Mouse (Mus musculus): ENCODE measurements around the gene Gng12. TPM values are rescaled to one million over a fixed set of nuclear protein-coding genes. Genes with fewer than 3 reads are reported as not detected.

Gene Gng12
- polyA plus RNA-seq, 1 experiment: 24.9 TPM

DNA sequence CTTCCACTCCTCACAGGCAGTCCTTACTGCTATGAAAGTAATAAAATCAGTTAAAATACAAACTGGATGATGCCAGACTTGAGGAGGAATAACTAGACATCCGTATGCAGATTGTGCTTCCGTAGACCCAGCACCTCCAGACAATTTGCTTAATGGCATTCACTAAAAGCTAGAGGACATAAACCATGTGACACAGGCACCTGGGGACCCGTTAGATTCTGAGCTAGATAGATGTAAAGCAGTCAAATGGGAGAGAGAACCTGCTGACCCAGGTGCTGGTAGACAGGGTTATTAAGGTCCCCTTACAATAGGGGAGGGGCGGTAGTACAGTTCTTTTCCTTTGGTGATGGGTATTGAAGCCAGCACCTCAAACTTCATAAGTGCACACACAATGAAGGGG, 127.5 kb downstream of the Gng12 start:
- TF ChIP-seq CTCF (IDR thresholded peaks at IDR 0.05; ENCODE audit: control insufficient read depth, insufficient read depth, insufficient read length) (no peak), MAX (IDR thresholded peaks at IDR 0.05) (no peak), MYOD1 (IDR thresholded peaks at IDR 0.05; ENCODE audit: control insufficient read depth, insufficient read length, low read depth) (no peak), USF1 (IDR thresholded peaks at IDR 0.05; ENCODE audit: low read depth) (no peak), CEBPB (IDR thresholded peaks at IDR 0.05; ENCODE audit: low read depth) (no peak), MYOG (IDR thresholded peaks at IDR 0.05; ENCODE audit: control insufficient read depth, extremely low read depth, insufficient read length) (no peak)
- no peak overlapping the region for H3K4me3 ChIP-seq (ENCODE audit: insufficient read depth, poor library complexity, severe bottlenecking)
- H3ac ChIP-seq (ENCODE audit: control insufficient read depth, insufficient read length, low read depth): no peak overlapping the region
- H3K36me3 ChIP-seq (ENCODE audit: control insufficient read depth, insufficient read depth): no peaks in the 10 kb centered on the region
- H3K27me3 ChIP-seq (ENCODE audit: control insufficient read depth, insufficient read depth, insufficient read length): no peaks in the 10 kb centered on the region
- no peaks in the 10 kb centered on the region for H3K79me2 ChIP-seq (ENCODE audit: control insufficient read depth, insufficient read depth)
- H3K79me3 ChIP-seq (ENCODE audit: low read depth): no peaks in the 10 kb centered on the region

DNA sequence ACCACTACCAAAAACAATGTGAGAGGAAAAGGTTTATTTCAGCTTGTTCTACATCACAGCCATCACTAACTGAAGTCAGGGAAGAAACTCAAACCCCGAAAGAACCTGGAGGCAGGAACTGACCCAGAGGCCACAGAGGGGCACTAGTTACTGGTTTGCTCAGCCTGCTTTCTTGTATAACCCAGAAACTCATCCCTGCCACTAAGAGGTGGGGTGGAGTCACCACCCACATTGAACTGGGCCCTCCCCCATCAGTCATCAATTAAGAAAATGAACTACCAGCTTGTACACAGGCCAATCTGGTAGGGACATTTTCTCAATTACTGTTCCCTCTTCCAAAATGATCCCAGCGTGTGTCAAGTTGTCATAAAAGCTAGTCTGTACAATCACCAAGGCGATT, 130.5 kb downstream of the Gng12 start:
- H3ac ChIP-seq (ENCODE audit: control insufficient read depth, insufficient read length, low read depth): no peak overlapping the region
- H3K79me3 ChIP-seq (ENCODE audit: low read depth): no peaks in the 10 kb centered on the region
- TF ChIP-seq USF1 (IDR thresholded peaks at IDR 0.05; ENCODE audit: low read depth) (no peak), CEBPB (IDR thresholded peaks at IDR 0.05; ENCODE audit: low read depth) (no peak), CTCF (IDR thresholded peaks at IDR 0.05; ENCODE audit: control insufficient read depth, insufficient read depth, insufficient read length) (no peak), FOSL1 (IDR thresholded peaks at IDR 0.05; ENCODE audit: insufficient read depth, low read length, poor library complexity, severe bottlenecking) (no peak), MYOG (IDR thresholded peaks at IDR 0.05; ENCODE audit: control insufficient read depth, extremely low read depth, insufficient read length) (no peak), MYOD1 (IDR thresholded peaks at IDR 0.05; ENCODE audit: control insufficient read depth, insufficient read length, low read depth) (no peak), MAX (IDR thresholded peaks at IDR 0.05) (no peak)
- H3K79me2 ChIP-seq (ENCODE audit: control insufficient read depth, insufficient read depth): no peaks in the 10 kb centered on the region
- H3K27me3 ChIP-seq (ENCODE audit: control insufficient read depth, insufficient read depth, insufficient read length): no peaks in the 10 kb centered on the region
- H3K36me3 ChIP-seq (ENCODE audit: control insufficient read depth, insufficient read depth): no peaks in the 10 kb centered on the region
- H3K4me3 ChIP-seq (ENCODE audit: insufficient read depth, poor library complexity, severe bottlenecking): no peak overlapping the region

DNA sequence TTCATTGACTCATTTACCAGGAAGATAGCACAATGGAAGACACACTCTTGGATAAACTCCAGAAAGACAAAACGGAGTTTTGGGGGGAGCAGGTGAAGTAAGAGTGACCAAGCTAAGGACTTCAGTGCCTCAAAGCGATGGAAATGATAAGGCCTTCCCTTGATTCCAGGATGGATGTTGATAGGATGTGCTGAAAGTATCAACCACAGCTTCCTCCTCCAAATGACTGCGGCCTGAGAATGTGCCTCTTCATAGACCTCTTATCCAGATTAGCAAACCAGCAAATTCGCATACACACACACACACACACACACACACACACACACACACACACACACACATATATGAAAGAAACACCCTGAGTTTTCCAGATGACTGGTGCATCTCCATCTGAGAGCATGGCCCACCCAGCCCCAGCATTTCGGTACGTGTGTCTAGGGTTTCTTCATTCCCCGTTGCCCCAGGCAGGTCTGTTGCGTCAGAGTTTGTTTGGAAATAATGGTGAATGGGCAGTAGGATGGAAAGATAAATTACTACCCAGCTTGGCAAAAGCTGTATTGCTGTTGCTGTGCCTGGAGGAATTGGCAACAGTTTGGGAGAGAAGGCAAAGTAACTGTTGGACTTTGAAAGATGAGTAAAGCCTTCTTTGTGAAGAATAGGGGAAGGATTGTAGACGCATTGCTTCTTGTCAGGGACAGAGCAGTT, 131.4 kb downstream of the Gng12 start:
- Histone ChIP-seq H3K79me2 (ENCODE audit: control insufficient read depth, insufficient read depth) (no peaks in the 10 kb centered on the region), H3K27me3 (ENCODE audit: control insufficient read depth, insufficient read depth, insufficient read length) (no peaks in the 10 kb centered on the region), H3ac (ENCODE audit: control insufficient read depth, insufficient read length, low read depth) (no peak overlapping the region), H3K79me3 (ENCODE audit: low read depth) (no peaks in the 10 kb centered on the region), H3K36me3 (ENCODE audit: control insufficient read depth, insufficient read depth) (no peaks in the 10 kb centered on the region), H3K4me3 (ENCODE audit: insufficient read depth, poor library complexity, severe bottlenecking) (no peak overlapping the region)
- TF ChIP-seq CEBPB (IDR thresholded peaks at IDR 0.05; ENCODE audit: low read depth): no peak

DNA sequence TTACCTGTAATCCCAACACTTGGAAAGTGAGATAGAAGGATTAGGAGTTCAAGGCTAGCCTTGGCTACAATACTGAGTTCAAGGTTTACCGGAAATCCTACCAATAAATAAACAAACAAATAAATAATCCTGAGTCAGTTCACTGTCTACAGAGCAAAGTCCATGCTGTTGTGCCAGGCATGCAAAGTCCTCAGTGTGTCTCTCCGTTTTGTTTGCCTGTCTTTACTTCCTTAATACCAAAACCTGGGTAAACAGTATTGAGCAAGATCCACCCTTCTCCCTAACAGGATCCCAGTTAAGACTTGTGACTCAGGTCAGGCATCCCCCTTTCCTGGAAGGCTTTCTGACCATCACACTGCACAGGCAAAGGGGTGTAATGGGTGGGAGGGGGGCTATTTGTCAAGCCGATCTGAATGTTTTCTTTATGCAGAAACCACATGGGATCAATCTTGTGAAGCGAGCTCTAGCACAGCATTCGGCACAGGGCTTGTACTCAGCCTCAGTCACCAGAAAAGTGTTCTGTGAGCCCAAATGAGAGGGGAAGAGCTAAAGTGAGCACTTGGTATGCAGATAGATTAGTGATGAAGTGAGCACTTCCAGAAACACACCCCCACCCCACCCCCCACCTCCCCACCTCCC, 133.2 kb downstream of the Gng12 start:
- TF ChIP-seq USF1 (IDR thresholded peaks at IDR 0.05; ENCODE audit: low read depth) (no peak), CTCF (IDR thresholded peaks at IDR 0.05; ENCODE audit: control insufficient read depth, insufficient read depth, insufficient read length) (no peak), MYOD1 (IDR thresholded peaks at IDR 0.05; ENCODE audit: control insufficient read depth, insufficient read length, low read depth) (no peak), MYOG (IDR thresholded peaks at IDR 0.05; ENCODE audit: control insufficient read depth, extremely low read depth, insufficient read length) (no peak), CEBPB (IDR thresholded peaks at IDR 0.05; ENCODE audit: low read depth) (no peak), MAX (IDR thresholded peaks at IDR 0.05) (no peak)
- Histone ChIP-seq H3K79me3 (ENCODE audit: low read depth) (no peaks in the 10 kb centered on the region), H3K36me3 (ENCODE audit: control insufficient read depth, insufficient read depth) (no peaks in the 10 kb centered on the region), H3K27me3 (ENCODE audit: control insufficient read depth, insufficient read depth, insufficient read length) (no peaks in the 10 kb centered on the region), H3ac (ENCODE audit: control insufficient read depth, insufficient read length, low read depth) (no peak overlapping the region), H3K79me2 (ENCODE audit: control insufficient read depth, insufficient read depth) (no peaks in the 10 kb centered on the region), H3K4me3 (ENCODE audit: insufficient read depth, poor library complexity, severe bottlenecking) (no peak overlapping the region)

DNA sequence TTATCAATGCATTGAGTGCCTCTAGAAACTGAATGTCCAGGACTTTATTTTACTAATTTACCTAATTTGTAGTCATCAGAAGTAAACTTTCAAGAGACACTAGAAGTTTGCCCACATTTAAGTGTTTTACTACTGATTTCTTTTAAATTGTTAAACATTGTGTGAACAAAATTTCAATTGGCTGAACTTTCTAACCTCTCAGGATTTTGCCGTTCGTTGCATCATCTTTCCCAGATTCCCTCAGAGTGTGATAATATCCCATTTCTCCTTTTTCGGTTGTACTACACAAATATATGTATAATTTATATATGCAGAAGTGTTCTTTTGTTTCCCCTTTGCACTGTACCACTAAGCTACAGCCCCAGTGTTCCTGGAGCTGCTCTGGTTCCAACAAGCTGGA, 133.8 kb downstream of the Gng12 start:
- no peak overlapping the region for H3ac ChIP-seq (ENCODE audit: control insufficient read depth, insufficient read length, low read depth)
- TF ChIP-seq CTCF (IDR thresholded peaks at IDR 0.05; ENCODE audit: control insufficient read depth, insufficient read depth, insufficient read length) (no peak), MYOD1 (IDR thresholded peaks at IDR 0.05; ENCODE audit: control insufficient read depth, insufficient read length, low read depth) (no peak), FOSL1 (IDR thresholded peaks at IDR 0.05; ENCODE audit: insufficient read depth, low read length, poor library complexity, severe bottlenecking) (no peak), MAX (IDR thresholded peaks at IDR 0.05) (no peak)
- no peaks in the 10 kb centered on the region for H3K27me3 ChIP-seq (ENCODE audit: control insufficient read depth, insufficient read depth, insufficient read length)
- no peaks in the 10 kb centered on the region for H3K79me2 ChIP-seq (ENCODE audit: control insufficient read depth, insufficient read depth)
- no peaks in the 10 kb centered on the region for H3K79me3 ChIP-seq (ENCODE audit: low read depth)
- no peaks in the 10 kb centered on the region for H3K36me3 ChIP-seq (ENCODE audit: control insufficient read depth, insufficient read depth)
- no peak overlapping the region for H3K4me3 ChIP-seq (ENCODE audit: insufficient read depth, poor library complexity, severe bottlenecking)

DNA sequence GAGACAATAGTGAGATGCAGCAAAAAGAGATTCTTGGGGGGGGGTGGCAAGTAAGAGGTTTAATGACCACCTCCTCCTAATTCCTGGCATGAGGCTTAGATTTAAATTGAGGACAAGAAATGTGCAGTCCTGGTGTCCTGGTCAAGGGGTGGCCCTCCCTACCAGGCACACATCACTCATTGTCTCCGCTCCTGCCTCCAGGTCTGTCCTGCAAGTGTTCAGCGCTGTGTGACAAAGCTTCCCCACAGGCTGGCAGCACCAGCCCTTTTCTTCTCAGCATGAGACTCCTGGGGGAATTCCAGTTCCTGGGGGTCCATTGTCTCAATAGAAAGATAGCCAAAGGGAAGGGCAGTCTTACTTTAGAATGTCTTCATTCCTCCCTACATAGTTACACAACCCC, 134.2 kb downstream of the Gng12 start:
- no peaks in the 10 kb centered on the region for H3K79me2 ChIP-seq (ENCODE audit: control insufficient read depth, insufficient read depth)
- no peak for TF ChIP-seq MYOG (IDR thresholded peaks at IDR 0.05; ENCODE audit: control insufficient read depth, extremely low read depth, insufficient read length)
- TF ChIP-seq MAX (IDR thresholded peaks at IDR 0.05): no peak
- TF ChIP-seq FOSL1 (IDR thresholded peaks at IDR 0.05; ENCODE audit: insufficient read depth, low read length, poor library complexity, severe bottlenecking): no peak
- H3K79me3 ChIP-seq (ENCODE audit: low read depth): no peaks in the 10 kb centered on the region
- H3K36me3 ChIP-seq (ENCODE audit: control insufficient read depth, insufficient read depth): no peaks in the 10 kb centered on the region
- H3K4me3 ChIP-seq (ENCODE audit: insufficient read depth, poor library complexity, severe bottlenecking): no peak overlapping the region
- H3K27me3 ChIP-seq (ENCODE audit: control insufficient read depth, insufficient read depth, insufficient read length): no peaks in the 10 kb centered on the region
- no peak overlapping the region for H3ac ChIP-seq (ENCODE audit: control insufficient read depth, insufficient read length, low read depth)

All from C2C12 (cell line).